Mouse (Mus musculus) kidney, postnatal 0 days (tissue): Measurements from ENCODE around the gene Bbs9. TPM values are rescaled to one million over a fixed set of nuclear protein-coding genes. Genes with fewer than 3 reads are reported as not detected.

Experiments
- ATAC-seq: fragments of 200-750 bp; cut with Nextera tagmentation; replicated peaks from 2 replicates; pipeline ENCODE4 v1.8.0; 2017; ENCODE audit warnings: low read depth, moderate number of reproducible peaks, moderate TSS enrichment, moderate library complexity; ENCODE audit not compliant: low FRiP score
- DNase-seq: peaks from one replicate; pipeline ENCODE4 v3.0.0-alpha.2; 2016; ENCODE audit warnings: low spot score
- H3K27ac ChIP-seq: fragments of 300-500 bp; sonication (generic); 2 replicates; pipeline ENCODE4 v1.5.1; 2014; ENCODE audit warnings: mild to moderate bottlenecking
- H3K27me3 ChIP-seq: fragments of 300-500 bp; sonication (generic); 2 replicates; pipeline ENCODE4 v1.6.1; 2014; ENCODE audit warnings: low read length, mixed read lengths; ENCODE audit not compliant: insufficient read depth
- H3K36me3 ChIP-seq: fragments of 300-500 bp; sonication (generic); 2 replicates; pipeline ENCODE4 v1.6.1; 2014; ENCODE audit warnings: low read length, mixed read lengths; ENCODE audit not compliant: insufficient read depth
- H3K4me1 ChIP-seq: fragments of 300-500 bp; sonication (generic); replicated peaks from 2 replicates; pipeline ENCODE4 v1.6.1; 2014; ENCODE audit warnings: antibody characterized with exemption, low read length, mixed read lengths; ENCODE audit not compliant: insufficient read depth
- H3K4me2 ChIP-seq: fragments of 300-500 bp; sonication (generic); 2 replicates; pipeline ENCODE4 v1.6.1; 2014; ENCODE audit warnings: mild to moderate bottlenecking, low read length, moderate library complexity, mixed read lengths
- H3K4me3 ChIP-seq: fragments of 300-500 bp; sonication (generic); replicated peaks from 2 replicates; pipeline ENCODE4 v1.5.1; 2014; ENCODE audit warnings: low read depth, low read length
- H3K9ac ChIP-seq: fragments of 300-500 bp; sonication (generic); 2 replicates; pipeline ENCODE4 v1.6.1; 2014; ENCODE audit warnings: low read depth, low read length
- H3K9me3 ChIP-seq: fragments of 300-500 bp; sonication (generic); replicated peaks from 2 replicates; pipeline ENCODE4 v1.6.1; 2016; ENCODE audit warnings: low read length, inconsistent platforms, mixed read lengths
- CTCF ChIP-seq: IDR thresholded peaks from 2 replicates; pipeline ENCODE4 v1.5.1; 2016; ENCODE audit warnings: antibody characterized with exemption, low read depth, mild to moderate bottlenecking, moderate library complexity
- WGBS: fragments of 180-500 bp; shearing (Covaris S2); extraction: QIAGEN DNeasy Blood & Tissue Kit; methylation state at CpG from one replicate; pipeline ENCODE4 v1.1.7; 2014; 5-methylcytosine and 5-hydroxymethylcytosine counted together
- polyA plus RNA-seq: library from polyadenylated mRNA; unstranded; fragments of >200 nt; fragmentation: Nextera tagmentation; extraction: Ambion mirVana; gene quantifications from 2 replicates; pipeline ENCODE4 v1.2.1, GENCODE M21; 2015

Gene Bbs9
- polyA plus RNA-seq, 1 experiment from 2014 or later = 10.1 TPM

- peak overlapping the region; percentile 86 for H3K4me2 ChIP-seq
- H3K9me3 ChIP-seq = no peaks in the 10 kb centered on the region
- under 1% methylated on average over 72 of the region's 73 CpGs for WGBS
- ATAC-seq = peak; percentile 68
- H3K9ac ChIP-seq = peak overlapping the region; percentile 96
- H3K36me3 ChIP-seq = no peaks in the 10 kb centered on the region
- peak; percentile 56 for DNase-seq
- H3K27me3 ChIP-seq = no peaks in the 10 kb centered on the region
- H3K4me3 ChIP-seq = peak overlapping the region; percentile 90
- H3K27ac ChIP-seq = peak overlapping the region; percentile 94
- no peaks in the 10 kb centered on the region for H3K4me1 ChIP-seq
- no peak for TF ChIP-seq CTCF
Observed at GRCm38 (mm10) chr9:22467371-22468169, 7.9 kb upstream of the Bbs9 start.

- Histone ChIP-seq H3K9ac (peak overlapping the region; percentile 96), H3K9me3 (no peaks in the 10 kb centered on the region), H3K4me1 (no peaks in the 10 kb centered on the region), H3K36me3 (no peaks in the 10 kb centered on the region), H3K27me3 (no peaks in the 10 kb centered on the region), H3K27ac (peak overlapping the region; percentile 94), H3K4me2 (peak overlapping the region; percentile 86), H3K4me3 (peak overlapping the region; percentile 90)
- 3% methylated on average over 43 of the region's 43 CpGs for WGBS
- DNase-seq (peak; percentile 91), ATAC-seq (peak; percentile 87)
- TF ChIP-seq CTCF = no peak
Observed at GRCm38 (mm10) chr9:22468170-22468898, 7.2 kb upstream of the Bbs9 start.

GRCm38 (mm10) chr9:22468899-22469259 is 6.6 kb upstream of the Bbs9 start:
- WGBS = 74% methylated on average over 8 of the region's 8 CpGs
- TF ChIP-seq CTCF = no peak

GRCm38 (mm10) chr9:22469643-22470042 is 5.9 kb upstream of the Bbs9 start, which contains the start of gene Rp9:
Gene Rp9, minus strand, starts transcription at chr9:22469743.
- 91% methylated on average over 3 of the region's 3 CpGs for WGBS
- Histone ChIP-seq H3K9ac (peak within 1 kb of the TSS; percentile 96), H3K4me3 (peak within 1 kb of the TSS; percentile 90; the same call in 1 of the 2 replicates), H3K4me1 (no peaks in the 10 kb centered on the region), H3K9me3 (no peaks in the 10 kb centered on the region), H3K27ac (peak within 1 kb of the TSS; percentile 94; the same call in 1 of the 2 replicates), H3K4me2 (peak within 1 kb of the TSS; percentile 86), H3K36me3 (no peaks in the 10 kb centered on the region), H3K27me3 (no peaks in the 10 kb centered on the region)
- ATAC-seq (no peak), DNase-seq (no peak)
- no peak for TF ChIP-seq CTCF

More at GRCm38 (mm10) chr9:22468899-22469259, 6.6 kb upstream of the Bbs9 start:
- Histone ChIP-seq H3K9me3 (no peaks in the 10 kb centered on the region), H3K4me1 (no peaks in the 10 kb centered on the region), H3K9ac (no peak overlapping the region), H3K36me3 (no peaks in the 10 kb centered on the region), H3K4me2 (peak overlapping the region; percentile 86; the same call in 1 of the 2 replicates), H3K27ac (no peak overlapping the region), H3K4me3 (no peak overlapping the region), H3K27me3 (no peaks in the 10 kb centered on the region)
- ATAC-seq (no peak), DNase-seq (no peak)

- no peak for TF ChIP-seq CTCF
- no peak for ATAC-seq
- Histone ChIP-seq H3K4me2 (peak overlapping the region; percentile 96), H3K9ac (peak overlapping the region; percentile 52), H3K4me3 (peak overlapping the region; percentile 64), H3K27ac (no peak overlapping the region), H3K4me1 (no peaks in the 10 kb centered on the region; the same call in 1 of the 2 replicates), H3K36me3 (no peaks in the 10 kb centered on the region), H3K27me3 (no peaks in the 10 kb centered on the region), H3K9me3 (no peaks in the 10 kb centered on the region)
- peak; percentile 29 for DNase-seq
- WGBS = 4% methylated on average over 10 of the region's 10 CpGs
Observed at GRCm38 (mm10) chr9:22476265-22476664, 750 bp downstream of the Bbs9 start.

- Histone ChIP-seq H3K36me3 (no peaks in the 10 kb centered on the region), H3K4me2 (no peak overlapping the region), H3K9me3 (no peaks in the 10 kb centered on the region), H3K27ac (no peak overlapping the region), H3K4me3 (no peak overlapping the region), H3K27me3 (no peaks in the 10 kb centered on the region), H3K9ac (no peak overlapping the region), H3K4me1 (no peaks in the 10 kb centered on the region; the same call in 1 of the 2 replicates)
- no peak for TF ChIP-seq CTCF
- 91% methylated on average over 8 of the region's 8 CpGs for WGBS
- DNase-seq (no peak), ATAC-seq (no peak)
Observed at GRCm38 (mm10) chr9:22478946-22479345, 3.4 kb downstream of the Bbs9 start.
